Mouse (Mus musculus): ENCODE data around the gene Rbm12.

DNA sequence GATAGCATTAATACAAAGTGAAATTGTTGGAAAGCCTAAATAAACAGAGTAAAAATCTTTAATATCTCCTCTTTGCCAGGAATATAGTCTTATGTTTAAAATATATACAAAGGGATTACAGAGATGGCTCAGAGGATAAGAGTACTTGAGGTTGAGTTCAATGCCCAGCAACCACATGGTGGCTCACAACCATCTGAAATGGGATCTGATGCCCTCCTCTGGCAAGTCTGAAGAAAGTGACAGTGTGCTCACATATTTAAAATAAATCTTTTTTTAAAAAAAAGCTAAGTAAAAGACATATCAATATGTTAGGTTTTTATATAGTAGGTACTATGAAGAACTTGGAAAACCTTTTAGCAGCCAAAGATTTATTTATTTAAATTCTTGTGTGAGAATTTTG, 39.8 kb upstream of the Rbm12 start:
- TF ChIP-seq CTCF (IDR thresholded peaks at IDR 0.05; ENCODE audit: extremely low read depth, insufficient read length, insufficient replicate concordance, low read depth, low read length) (no peak), POLR2A (IDR thresholded peaks at IDR 0.05; ENCODE audit: low read depth, low read length) (no peak)

Measured in small intestine, adult 2 months (tissue).